Mouse (Mus musculus): Measurements from ENCODE around the gene Abhd14b.

DNA sequence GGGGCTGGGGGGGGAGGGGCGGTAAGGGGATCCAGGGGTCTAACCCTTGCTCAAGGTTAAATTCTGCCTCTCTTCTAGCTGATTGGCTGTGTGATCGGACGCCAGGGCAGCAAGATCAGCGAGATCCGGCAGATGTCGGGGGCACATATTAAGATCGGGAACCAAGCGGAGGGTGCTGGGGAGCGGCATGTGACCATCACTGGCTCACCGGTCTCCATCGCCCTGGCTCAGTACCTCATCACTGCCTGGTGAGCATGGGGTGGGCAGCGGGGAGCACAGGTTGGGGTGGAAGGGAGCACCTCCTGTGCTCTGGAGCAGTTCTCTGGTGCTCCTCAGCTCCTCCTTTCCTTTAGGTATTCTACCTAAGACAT lies 15.2 kb downstream of the Abhd14b start:
- TF ChIP-seq MAFK (IDR thresholded peaks at IDR 0.05; ENCODE audit: insufficient read depth, low read depth, low read length) = no peak
- no peak for TF ChIP-seq ZNF384 (IDR thresholded peaks at IDR 0.05; ENCODE audit: low read depth, low read length)
